Mouse (Mus musculus): ENCODE data around the gene Cbx4. TPM values are rescaled to one million over a fixed set of nuclear protein-coding genes. Genes with fewer than 3 reads are reported as not detected.
A peak's percentile ranks its signal among the peaks of the same experiment; 100 is the strongest.

Gene Cbx4
- total RNA-seq, 2 experiments from 2014 or later: 6.5 to 7.2 TPM

- peak; percentile 83 to 84 for DNase-seq
Measured at GRCm38 (mm10) chr11:119085279-119086062, 550 bp downstream of the Cbx4 start.

GRCm38 (mm10) chr11:119084446-119085278 is 1.4 kb downstream of the Cbx4 start:
- DNase-seq: peak; percentile 63 to 76

- peak; percentile 54 to 71 for DNase-seq
Measured at GRCm38 (mm10) chr11:119083724-119084445, 2.1 kb downstream of the Cbx4 start.

GRCm38 (mm10) chr11:119082638-119083599 is 3.1 kb downstream of the Cbx4 start:
- DNase-seq: peak in 1 of 2 experiments; percentile 19

GRCm38 (mm10) chr11:119081839-119082637 is 4.0 kb downstream of the Cbx4 start:
- DNase-seq: peak in 1 of 2 experiments; percentile 57

- no peak for DNase-seq
Measured at GRCm38 (mm10) chr11:119081148-119081838, 4.7 kb downstream of the Cbx4 start.

- no peak for DNase-seq
Measured at GRCm38 (mm10) chr11:119080461-119081147, 5.4 kb downstream of the Cbx4 start.

GRCm38 (mm10) chr11:119079445-119079837 is 6.6 kb downstream of the Cbx4 start:
- DNase-seq: no peak

GRCm38 (mm10) chr11:119078691-119079444 is 7.2 kb downstream of the Cbx4 start:
- DNase-seq: peak; percentile 66 to 71

GRCm38 (mm10) chr11:119077755-119078154 is 8.3 kb downstream of the Cbx4 start:
- no peak for DNase-seq

- no peak for DNase-seq
Measured at GRCm38 (mm10) chr11:119075805-119076204, 10.2 kb downstream of the Cbx4 start.

- DNase-seq: no peak
Measured at GRCm38 (mm10) chr11:119073876-119074433, 12.1 kb downstream of the Cbx4 start.

GRCm38 (mm10) chr11:119072986-119073385 is 13.0 kb downstream of the Cbx4 start:
- DNase-seq: no peak

- DNase-seq: no peak
Measured at GRCm38 (mm10) chr11:119072239-119072638, 13.8 kb downstream of the Cbx4 start.

GRCm38 (mm10) chr11:119066841-119067240 is 19.2 kb downstream of the Cbx4 start:
- no peak for DNase-seq

GRCm38 (mm10) chr11:119059256-119059655 is 26.8 kb downstream of the Cbx4 start:
- no peak for DNase-seq

- peak; percentile 41 to 49 for DNase-seq
Measured at GRCm38 (mm10) chr11:119058041-119058995, 27.7 kb downstream of the Cbx4 start.
